Comparison of ENCODE assay signal across 31 mouse cellular contexts in the genomic region with DNA sequence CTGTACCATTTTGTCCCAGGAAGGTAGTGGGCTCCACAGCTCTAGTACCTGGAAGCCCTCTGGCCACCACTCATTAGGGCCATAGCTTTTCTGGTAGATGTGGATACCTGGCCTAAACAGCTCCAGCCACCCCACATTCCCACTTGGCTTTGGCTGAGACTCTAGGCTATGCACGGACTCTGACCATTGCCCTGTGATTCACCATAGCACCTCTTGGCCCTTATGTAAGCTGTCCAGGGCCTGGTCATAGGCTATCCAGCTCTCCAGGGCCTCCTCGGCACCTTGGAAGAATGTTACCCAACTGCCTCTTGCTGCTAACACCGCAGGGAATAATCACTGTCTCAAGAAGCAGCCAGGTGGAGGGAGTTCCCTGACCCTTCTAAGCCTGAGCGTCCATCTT. TPM values are rescaled to one million over a fixed set of nuclear protein-coding genes. Genes with fewer than 3 reads are reported as not detected.
A peak's percentile ranks its signal among the peaks of the same experiment; 100 is the strongest.
DNase-seq lines count a peak whose midpoint lies in the region; ATAC-seq lines count a peak whose summit lies in the region.
"Had no signal": no experiment of that assay in that cellular context is flagged by ENCODE, and none has a peak within 500 bp of the region (broad histone marks: within the 10 kb centered on the region; RNA-seq: fewer than 3 reads in every experiment).

No protein-coding gene starts in this region.

- H3K4me3 ChIP-seq in heart, embryonic 10.5 days, result no peak overlapping the region
- no peak overlapping the region for H3K4me3 ChIP-seq in heart, embryonic 12.5 days
- H3K4me3 ChIP-seq in kidney, embryonic 14.5 days (ENCODE audit: low read length), result no peak overlapping the region
- H3K4me3 ChIP-seq: embryonic facial prominence, embryonic 12.5 days; forebrain, embryonic 15.5 days; heart, embryonic 13.5 days; midbrain, embryonic 13.5 days; neural tube, embryonic 13.5 days had no signal

- H3K36me3 ChIP-seq in heart, embryonic 10.5 days, result peaks cover 25% of the 10 kb centered on the region
- 0 out of 2 replicates have a peak, but pooled peaks cover 7% of the 10 kb centered on the region for H3K36me3 ChIP-seq in heart, embryonic 12.5 days
- H3K36me3 ChIP-seq in kidney, embryonic 14.5 days (ENCODE audit: control insufficient read depth, insufficient read depth, low read length), result no peaks in the 10 kb centered on the region
- H3K36me3 ChIP-seq: embryonic facial prominence, embryonic 12.5 days; forebrain, embryonic 15.5 days; midbrain, embryonic 13.5 days; neural tube, embryonic 13.5 days had no signal

- WGBS in heart, embryonic 10.5 days, result 90% methylated on average over 4 of the region's 4 CpGs
- WGBS in heart, embryonic 12.5 days, result 89% methylated on average over 4 of the region's 4 CpGs
- WGBS in kidney, embryonic 14.5 days, result 95% methylated on average over 4 of the region's 4 CpGs

- no peak for DNase-seq in heart, embryonic 10.5 days (ENCODE audit: low spot score)
- peak; percentile 86 to 90 for DNase-seq in kidney, adult 8-10 months
- peak; percentile 32 for DNase-seq in lung, postnatal 36 days
- DNase-seq in lung, postnatal 14 days, result no peak
- DNase-seq in adrenal gland, postnatal 4 days (ENCODE audit: low spot score in 2 of 2), result no peak
- no peak for DNase-seq in embryo, embryonic 10 days (ENCODE audit: low spot score)
- DNase-seq: adrenal gland, adult 2 months; adrenal gland, postnatal 36 days; cerebellum, adult 8-10 months; cerebellum, postnatal 25 days; embryo, embryonic 11 days; gastrocnemius, postnatal 25 days; heart, postnatal 10 days; layer of hippocampus, adult 9-11 months; liver; lung, embryonic 14.5 days; right cerebral cortex, postnatal 4 days; thymus, adult 18-20 months; thymus, postnatal 25 days had no signal

- ATAC-seq in heart, embryonic 12.5 days (ENCODE audit: insufficient number of reproducible peaks, low FRiP score), result no peak
- no peak for ATAC-seq in kidney, embryonic 14.5 days (ENCODE audit: low FRiP score, low TSS enrichment)
- ATAC-seq: activated CD4-positive, CD25-positive, alpha-beta regulatory T cell, adult 4 months; forebrain, embryonic 15.5 days; midbrain, embryonic 13.5 days had no signal

- peak overlapping the region; percentile 29; the same call in 1 of the 2 replicates for H3K27ac ChIP-seq in heart, embryonic 10.5 days
- no peak overlapping the region for H3K27ac ChIP-seq in heart, embryonic 12.5 days (ENCODE audit: poor library complexity, severe bottlenecking)
- no peak overlapping the region for H3K27ac ChIP-seq in kidney, embryonic 14.5 days (ENCODE audit: low read depth, low read length)
- H3K27ac ChIP-seq: embryonic facial prominence, embryonic 12.5 days; forebrain, embryonic 15.5 days; heart, embryonic 13.5 days; hindbrain, embryonic 14.5 days; macrophage; midbrain, embryonic 13.5 days; neural tube, embryonic 13.5 days; stomach, postnatal 0 days had no signal

- H3K4me2 ChIP-seq in heart, embryonic 12.5 days, result no peak overlapping the region
- no peak overlapping the region for H3K4me2 ChIP-seq in kidney, embryonic 14.5 days (replicated peaks; ENCODE audit: low read depth, low read length)
- H3K4me2 ChIP-seq: embryonic facial prominence, embryonic 12.5 days; forebrain, embryonic 15.5 days; heart, embryonic 13.5 days; hindbrain, embryonic 14.5 days; lung, embryonic 14.5 days; midbrain, embryonic 13.5 days; neural tube, embryonic 13.5 days had no signal

- peaks cover 82% of the 10 kb centered on the region for H3K4me1 ChIP-seq in heart, embryonic 10.5 days
- peaks cover 73% of the 10 kb centered on the region for H3K4me1 ChIP-seq in heart, embryonic 12.5 days (replicated peaks)
- H3K4me1 ChIP-seq in kidney, embryonic 14.5 days (ENCODE audit: control insufficient read depth, insufficient read depth, low read length), result peaks cover 32% of the 10 kb centered on the region

- no peaks in the 10 kb centered on the region for H3K9me3 ChIP-seq in heart, embryonic 10.5 days
- no peaks in the 10 kb centered on the region for H3K9me3 ChIP-seq in heart, embryonic 12.5 days (replicated peaks)
- H3K9me3 ChIP-seq in kidney, embryonic 14.5 days (ENCODE audit: control insufficient read depth, low read length), result no peaks in the 10 kb centered on the region
- H3K9me3 ChIP-seq: forebrain, embryonic 15.5 days; heart, embryonic 13.5 days; midbrain, embryonic 13.5 days; neural tube, embryonic 13.5 days had no signal

- H3K27me3 ChIP-seq in heart, embryonic 10.5 days (ENCODE audit: insufficient read depth, poor library complexity, severe bottlenecking), result no peaks in the 10 kb centered on the region
- H3K27me3 ChIP-seq in heart, embryonic 12.5 days (replicated peaks), result no peaks in the 10 kb centered on the region
- H3K27me3 ChIP-seq in kidney, embryonic 14.5 days (ENCODE audit: control insufficient read depth, insufficient read depth, low read length), result no peaks in the 10 kb centered on the region
- H3K27me3 ChIP-seq: CH12.LX; embryonic facial prominence, embryonic 12.5 days; forebrain, embryonic 15.5 days; heart, embryonic 13.5 days; midbrain, embryonic 13.5 days had no signal

- no peak overlapping the region for H3K9ac ChIP-seq in heart, embryonic 12.5 days
- H3K9ac ChIP-seq in kidney, embryonic 14.5 days (ENCODE audit: low read depth, low read length), result no peak overlapping the region
- H3K9ac ChIP-seq: embryonic facial prominence, embryonic 12.5 days; forebrain, embryonic 15.5 days; heart, embryonic 13.5 days; hindbrain, embryonic 14.5 days; lung, embryonic 14.5 days; midbrain, embryonic 13.5 days; neural tube, embryonic 13.5 days had no signal

RNA-seq across cellular contexts. Expression of gene Piezo1, which starts 22.0 kb away (rescaled TPM):
- 23.7 and 29.3 TPM in 2 replicates for polyA plus RNA-seq in heart, embryonic 10.5 days (2016; fragmentation: Nextera tagmentation; extraction: Ambion mirVana)
- polyA plus RNA-seq in heart, embryonic 12.5 days (2016; fragmentation: Nextera tagmentation; extraction: Ambion mirVana), result 25.5 and 27.8 TPM in 2 replicates
- 16.5 and 17.9 TPM in 2 replicates for polyA plus RNA-seq in kidney, embryonic 14.5 days (2014; fragmentation: Nextera tagmentation; extraction: Ambion mirVana)
- total RNA-seq in adrenal gland, postnatal 4 days (2021), result 10 to 100 TPM; 49.0 to 52.1 TPM

RNA-seq across cellular contexts. Expression of gene Cdt1, which starts 38.7 kb away (rescaled TPM):
- 47.6 TPM in 2 replicates for polyA plus RNA-seq in heart, embryonic 10.5 days (2016; fragmentation: Nextera tagmentation; extraction: Ambion mirVana)
- 36.9 and 38.9 TPM in 2 replicates for polyA plus RNA-seq in heart, embryonic 12.5 days (2016; fragmentation: Nextera tagmentation; extraction: Ambion mirVana)
- polyA plus RNA-seq in kidney, embryonic 14.5 days (2014; fragmentation: Nextera tagmentation; extraction: Ambion mirVana), result 42.7 and 48.5 TPM in 2 replicates
- total RNA-seq in adrenal gland, postnatal 4 days (2021), result 10 to 100 TPM; 33.2 to 36.6 TPM

RNA-seq across cellular contexts. Expression of gene Aprt, which starts 47.5 kb away (rescaled TPM):
- 318 and 361 TPM in 2 replicates for polyA plus RNA-seq in heart, embryonic 10.5 days (2016; fragmentation: Nextera tagmentation; extraction: Ambion mirVana)
- polyA plus RNA-seq in heart, embryonic 12.5 days (2016; fragmentation: Nextera tagmentation; extraction: Ambion mirVana), result 209 and 232 TPM in 2 replicates
- 370 and 400 TPM in 2 replicates for polyA plus RNA-seq in kidney, embryonic 14.5 days (2014; fragmentation: Nextera tagmentation; extraction: Ambion mirVana)
- 10 to 100 TPM; 93.4 to 98.6 TPM for total RNA-seq in adrenal gland, postnatal 4 days (2021)

RNA-seq across cellular contexts. Expression of gene Ctu2, which starts 53.2 kb away (rescaled TPM):
- polyA plus RNA-seq in heart, embryonic 10.5 days (2016; fragmentation: Nextera tagmentation; extraction: Ambion mirVana), result 40.5 and 45.9 TPM in 2 replicates
- 30.0 and 31.1 TPM in 2 replicates for polyA plus RNA-seq in heart, embryonic 12.5 days (2016; fragmentation: Nextera tagmentation; extraction: Ambion mirVana)
- 50.4 and 51.6 TPM in 2 replicates for polyA plus RNA-seq in kidney, embryonic 14.5 days (2014; fragmentation: Nextera tagmentation; extraction: Ambion mirVana)
- total RNA-seq in adrenal gland, postnatal 4 days (2021), result 10 to 100 TPM; 27.7 to 37.0 TPM

RNA-seq across cellular contexts. Expression of gene Rnf166, which starts 53.3 kb away (rescaled TPM):
- 37.1 and 38.8 TPM in 2 replicates for polyA plus RNA-seq in heart, embryonic 10.5 days (2016; fragmentation: Nextera tagmentation; extraction: Ambion mirVana)
- polyA plus RNA-seq in heart, embryonic 12.5 days (2016; fragmentation: Nextera tagmentation; extraction: Ambion mirVana), result 33.7 and 39.7 TPM in 2 replicates
- polyA plus RNA-seq in kidney, embryonic 14.5 days (2014; fragmentation: Nextera tagmentation; extraction: Ambion mirVana), result 33.5 and 35.3 TPM in 2 replicates
- 10 to 100 TPM; 47.5 to 53.7 TPM for total RNA-seq in adrenal gland, postnatal 4 days (2021)

Comparison
In these comparisons a context has a peak if more than half of its experiments do, and no peak if none do; other contexts are left out.
1. DNase-seq: peak in kidney, adult 8-10 months (2 of 2) and lung, postnatal 36 days (single experiment); none in heart, embryonic 10.5 days (single experiment), lung, postnatal 14 days (single experiment), adrenal gland, postnatal 4 days (0 of 2) and embryo, embryonic 10 days (single experiment).